Mouse (Mus musculus): Measurements from ENCODE around the gene Slc46a2. TPM values are rescaled to one million over a fixed set of nuclear protein-coding genes. Genes with fewer than 3 reads are reported as not detected.

Slc46a2 gene
- polyA plus RNA-seq, 2 experiments from 2014 or later = 0.20 TPM; not detected in 1

DNA sequence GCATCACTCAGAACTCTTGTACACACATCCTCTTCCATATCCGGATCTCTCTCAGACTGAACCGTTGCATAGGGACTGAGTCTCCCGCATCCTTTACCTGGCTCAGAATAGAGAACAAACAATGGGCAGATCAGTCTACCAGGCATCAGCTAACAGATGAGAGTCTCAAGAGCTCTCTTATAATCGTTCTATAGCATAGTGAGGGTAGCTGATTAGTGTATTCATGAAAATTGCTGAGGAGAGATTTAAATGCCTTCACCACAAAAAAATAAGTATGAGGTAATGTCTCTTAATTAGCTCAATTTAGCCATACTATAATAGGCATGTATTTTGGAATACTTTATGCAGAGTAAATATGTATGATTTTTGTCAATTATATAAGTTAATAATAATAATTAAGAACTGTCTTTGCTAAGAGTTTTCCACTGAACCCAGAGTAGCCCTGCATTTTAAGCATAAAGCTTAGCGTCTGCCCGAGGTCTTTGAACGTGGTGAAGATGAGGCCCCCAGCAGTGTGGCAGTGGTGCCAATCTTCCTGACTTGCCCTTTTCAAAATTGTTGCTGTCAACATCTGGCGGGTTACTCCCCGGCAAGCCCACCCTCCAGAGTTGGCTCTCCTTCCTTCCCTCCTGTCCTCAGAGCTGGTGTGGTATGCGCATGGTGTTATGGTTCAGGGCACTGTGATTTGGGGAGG lies 23.0 kb downstream of the Slc46a2 start:
- no peak for ATAC-seq

DNA sequence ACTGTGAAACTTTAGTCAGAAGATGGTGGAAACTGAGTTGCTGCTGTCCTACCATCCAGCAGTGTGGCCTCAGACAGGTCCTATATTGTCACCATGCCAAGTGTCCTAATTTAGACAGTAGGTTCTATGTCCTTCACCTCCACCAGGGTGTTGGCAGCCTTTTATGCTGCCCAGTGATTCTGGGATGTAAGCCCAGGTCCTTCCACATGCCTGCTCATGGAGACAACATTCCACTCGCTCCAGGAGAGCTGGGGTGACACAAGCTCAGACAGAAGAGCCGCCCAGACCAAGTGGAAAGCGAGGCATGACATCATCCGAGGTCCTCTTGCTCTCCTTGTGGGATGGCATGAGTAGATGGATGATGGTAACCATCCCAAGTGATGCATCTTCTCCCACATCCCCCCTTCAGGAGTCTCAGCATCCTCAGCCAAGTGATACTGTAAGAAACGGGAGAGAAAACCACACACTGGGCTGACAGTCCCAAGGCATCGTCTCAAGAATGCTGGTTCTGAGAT lies 24.7 kb downstream of the Slc46a2 start:
- no peak for ATAC-seq

GRCm38 (mm10) chr4:59888014-59888413 lies 26.8 kb downstream of the Slc46a2 start:
- ATAC-seq = no peak

- no peak for ATAC-seq
These were observed 27.8 kb downstream of the Slc46a2 start for GRCm38 (mm10) chr4:59887011-59887410.

- ATAC-seq = no peak
These were observed 28.6 kb downstream of the Slc46a2 start for GRCm38 (mm10) chr4:59886281-59886680.

DNA sequence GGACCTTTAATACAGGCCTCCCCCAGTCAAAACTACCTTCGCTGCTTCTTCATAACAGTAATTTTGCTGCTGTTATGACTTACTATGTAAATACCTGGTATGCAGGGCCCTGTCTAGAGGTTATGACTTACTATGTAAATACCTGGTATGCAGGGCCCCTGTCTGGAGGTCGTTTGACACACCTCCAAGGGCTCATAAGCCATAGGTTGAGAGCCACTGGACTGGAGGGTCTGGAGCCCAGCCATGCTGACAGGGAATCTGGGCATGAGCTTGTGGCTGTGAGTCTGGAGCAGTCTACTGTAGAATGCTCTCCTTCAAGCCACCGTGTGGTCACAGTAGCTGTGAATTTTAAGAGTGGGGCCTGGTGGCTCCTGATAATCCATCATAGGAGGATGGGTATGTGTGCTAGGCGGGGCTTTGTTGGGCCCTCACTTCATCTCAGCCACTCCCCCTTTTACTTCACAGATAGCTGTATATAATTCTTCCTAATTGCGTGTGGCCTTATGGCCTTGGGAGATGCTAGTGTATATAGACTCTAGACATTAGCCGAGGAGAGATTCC lies 30.6 kb downstream of the Slc46a2 start:
- ATAC-seq = no peak

- no peak for ATAC-seq
These were observed 33.6 kb downstream of the Slc46a2 start for GRCm38 (mm10) chr4:59881210-59881609.

GRCm38 (mm10) chr4:59880725-59881124 lies 34.1 kb downstream of the Slc46a2 start:
- ATAC-seq = no peak

- ATAC-seq = no peak
These were observed 35.4 kb downstream of the Slc46a2 start for GRCm38 (mm10) chr4:59879444-59879843.

GRCm38 (mm10) chr4:59878595-59878994 lies 36.3 kb downstream of the Slc46a2 start:
- no peak for ATAC-seq

DNA sequence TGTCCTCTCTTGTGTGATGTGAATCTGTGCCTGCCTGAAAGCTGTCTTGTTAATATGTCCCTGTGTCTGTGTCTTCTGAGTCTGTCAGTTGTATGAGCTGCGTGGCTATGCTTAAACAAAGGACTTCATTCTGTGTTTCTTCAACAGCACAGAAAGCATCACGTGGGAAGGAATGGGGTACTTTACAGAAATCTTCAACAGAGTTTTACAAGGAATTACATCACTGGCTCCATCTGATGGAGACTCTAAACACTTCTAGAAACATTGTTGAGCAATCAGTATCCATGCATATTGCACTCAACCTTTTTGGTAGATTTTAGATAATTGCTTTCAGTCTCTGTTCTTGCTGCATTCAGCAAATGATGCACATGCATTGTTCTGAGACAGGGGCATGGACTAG lies 37.8 kb downstream of the Slc46a2 start:
- no peak for ATAC-seq

- no peak for ATAC-seq
These were observed 38.3 kb downstream of the Slc46a2 start for GRCm38 (mm10) chr4:59876570-59876969.

GRCm38 (mm10) chr4:59873830-59874229 lies 41.0 kb downstream of the Slc46a2 start:
- ATAC-seq = no peak

GRCm38 (mm10) chr4:59873240-59873639 lies 41.6 kb downstream of the Slc46a2 start:
- no peak for ATAC-seq

- peak; percentile 91 for ATAC-seq
These were observed 43.8 kb downstream of the Slc46a2 start for GRCm38 (mm10) chr4:59870859-59871591.

DNA sequence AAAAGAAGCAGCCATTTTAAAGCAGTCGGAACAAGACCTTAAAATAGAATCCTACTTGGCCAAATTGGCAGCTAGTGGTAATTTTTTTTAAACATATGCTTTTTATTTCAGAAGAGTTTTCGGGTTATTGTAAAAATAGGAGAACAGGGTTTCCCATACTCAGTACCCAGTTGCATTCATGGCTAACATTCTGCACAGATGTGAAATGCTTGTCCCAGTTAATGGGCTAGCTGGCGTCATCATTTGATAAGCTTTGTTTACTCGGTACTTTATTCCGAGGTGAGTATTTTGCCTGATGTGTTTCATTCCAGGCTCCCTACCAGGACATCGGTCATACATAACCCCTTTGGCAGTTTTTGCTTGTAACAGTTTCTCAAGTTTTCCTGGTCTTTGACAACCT lies 44.4 kb downstream of the Slc46a2 start:
- no peak for ATAC-seq

GRCm38 (mm10) chr4:59869488-59870057 lies 45.3 kb downstream of the Slc46a2 start:
- no peak for ATAC-seq

- no peak for ATAC-seq
These were observed 46.8 kb downstream of the Slc46a2 start for GRCm38 (mm10) chr4:59868086-59868485.

- no peak for ATAC-seq
These were observed 51.0 kb downstream of the Slc46a2 start for GRCm38 (mm10) chr4:59863869-59864268.

- ATAC-seq = no peak
These were observed 52.5 kb downstream of the Slc46a2 start for GRCm38 (mm10) chr4:59862335-59862734.

GRCm38 (mm10) chr4:59861871-59862270 lies 53.0 kb downstream of the Slc46a2 start:
- no peak for ATAC-seq

- ATAC-seq = no peak
These were observed 54.4 kb downstream of the Slc46a2 start for GRCm38 (mm10) chr4:59860431-59860830.

- no peak for ATAC-seq
These were observed 55.0 kb downstream of the Slc46a2 start for GRCm38 (mm10) chr4:59859693-59860425.
